Mouse (Mus musculus): ENCODE measurements around the gene E130114P18Rik. TPM values are rescaled to one million over a fixed set of nuclear protein-coding genes. Genes with fewer than 3 reads are reported as not detected.
A peak's percentile ranks its signal among the peaks of the same experiment; 100 is the strongest.

Gene E130114P18Rik
- polyA plus RNA-seq, 1 experiment from 2014 or later, result 2.7 TPM

GRCm38 (mm10) chr4:97587412-97588010 is 190.4 kb downstream of the E130114P18Rik start:
- 84% methylated on average over 9 of the region's 9 CpGs for WGBS
- Histone ChIP-seq H3K4me3 (no peak overlapping the region), H3K4me1 (peaks cover 18% of the 10 kb centered on the region), H3K27ac (replicated peaks) (no peak overlapping the region), H3K36me3 (no peaks in the 10 kb centered on the region), H3K9me3 (replicated peaks) (no peaks in the 10 kb centered on the region), H3K27me3 (ENCODE audit: low read depth, poor library complexity, severe bottlenecking) (no peaks in the 10 kb centered on the region)
- no peak for DNase-seq (ENCODE audit: low spot score)

- Histone ChIP-seq H3K9me3 (replicated peaks) (no peaks in the 10 kb centered on the region), H3K4me1 (peaks cover 32% of the 10 kb centered on the region), H3K27me3 (ENCODE audit: low read depth, poor library complexity, severe bottlenecking) (no peaks in the 10 kb centered on the region), H3K4me3 (no peak overlapping the region), H3K36me3 (no peaks in the 10 kb centered on the region), H3K27ac (replicated peaks) (no peak overlapping the region)
- DNase-seq (ENCODE audit: low spot score), result no peak
- WGBS, result 85% methylated on average over 7 of the region's 7 CpGs
Observed at GRCm38 (mm10) chr4:97585170-97585569, 192.7 kb downstream of the E130114P18Rik start.

GRCm38 (mm10) chr4:97584445-97585130 is 193.3 kb downstream of the E130114P18Rik start:
- Histone ChIP-seq H3K9me3 (replicated peaks) (no peaks in the 10 kb centered on the region), H3K36me3 (no peaks in the 10 kb centered on the region), H3K27ac (replicated peaks) (peak overlapping the region; percentile 49), H3K4me3 (no peak overlapping the region), H3K27me3 (ENCODE audit: low read depth, poor library complexity, severe bottlenecking) (no peaks in the 10 kb centered on the region), H3K4me1 (peaks cover 32% of the 10 kb centered on the region)
- no peak for DNase-seq (ENCODE audit: low spot score)
- 68% methylated on average over 9 of the region's 9 CpGs for WGBS

DNA sequence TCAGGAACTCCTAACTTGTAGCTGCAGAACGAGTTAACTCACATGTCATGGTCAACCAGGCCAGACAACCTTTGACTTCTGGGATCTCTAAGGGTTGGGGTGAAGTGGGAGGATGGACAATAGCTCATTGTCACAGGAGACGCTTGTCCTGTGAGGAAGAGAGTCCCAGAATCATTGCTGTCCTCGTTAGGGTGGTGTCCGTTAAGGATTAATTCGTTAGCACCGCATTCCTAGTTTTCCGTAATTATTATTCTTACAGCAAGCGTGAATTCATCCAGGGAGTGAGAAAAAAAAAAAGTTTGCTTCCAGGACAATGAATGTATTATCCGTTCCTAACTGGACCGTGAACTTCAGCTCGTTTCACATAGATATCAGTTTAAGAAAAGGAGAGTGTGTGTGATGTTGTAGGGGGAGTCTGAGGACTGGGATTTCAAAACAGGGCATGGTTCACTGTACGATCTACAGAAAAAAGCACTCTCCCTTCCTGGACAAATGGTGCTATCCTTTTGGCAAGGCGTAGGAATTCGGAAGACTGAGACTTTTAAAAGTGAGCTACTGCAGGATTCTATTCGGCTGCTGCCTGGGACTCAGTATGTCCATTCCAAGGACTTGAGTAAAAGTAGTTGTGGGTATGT is 195.0 kb downstream of the E130114P18Rik start:
- Histone ChIP-seq H3K27ac (replicated peaks) (peak overlapping the region; percentile 20; the same call in 1 of the 2 replicates), H3K27me3 (ENCODE audit: low read depth, poor library complexity, severe bottlenecking) (no peaks in the 10 kb centered on the region), H3K4me3 (peak overlapping the region; percentile 9; the same call in 1 of the 2 replicates), H3K36me3 (no peaks in the 10 kb centered on the region), H3K4me1 (peaks cover 32% of the 10 kb centered on the region), H3K9me3 (replicated peaks) (no peaks in the 10 kb centered on the region)
- WGBS, result 54% methylated on average over 15 of the region's 15 CpGs
- no peak for DNase-seq (ENCODE audit: low spot score)

- H3K9me3 ChIP-seq (replicated peaks), result no peaks in the 10 kb centered on the region
- H3K36me3 ChIP-seq, result no peaks in the 10 kb centered on the region
- peaks cover 32% of the 10 kb centered on the region for H3K4me1 ChIP-seq
- no peak overlapping the region for H3K4me3 ChIP-seq
- no peak overlapping the region for H3K27ac ChIP-seq (replicated peaks)
- H3K27me3 ChIP-seq (ENCODE audit: low read depth, poor library complexity, severe bottlenecking), result no peaks in the 10 kb centered on the region
- WGBS, result 76% methylated on average over 3 of the region's 3 CpGs
- no peak for DNase-seq (ENCODE audit: low spot score)
Observed at GRCm38 (mm10) chr4:97582064-97582415, 195.8 kb downstream of the E130114P18Rik start.

- WGBS, result 65% methylated on average over 12 of the region's 12 CpGs
- Histone ChIP-seq H3K36me3 (no peaks in the 10 kb centered on the region), H3K27me3 (ENCODE audit: low read depth, poor library complexity, severe bottlenecking) (no peaks in the 10 kb centered on the region), H3K9me3 (replicated peaks) (no peaks in the 10 kb centered on the region), H3K4me3 (no peak overlapping the region), H3K4me1 (peaks cover 32% of the 10 kb centered on the region), H3K27ac (replicated peaks) (no peak overlapping the region)
- DNase-seq (ENCODE audit: low spot score), result no peak
Observed at GRCm38 (mm10) chr4:97581314-97582063, 196.4 kb downstream of the E130114P18Rik start.

DNA sequence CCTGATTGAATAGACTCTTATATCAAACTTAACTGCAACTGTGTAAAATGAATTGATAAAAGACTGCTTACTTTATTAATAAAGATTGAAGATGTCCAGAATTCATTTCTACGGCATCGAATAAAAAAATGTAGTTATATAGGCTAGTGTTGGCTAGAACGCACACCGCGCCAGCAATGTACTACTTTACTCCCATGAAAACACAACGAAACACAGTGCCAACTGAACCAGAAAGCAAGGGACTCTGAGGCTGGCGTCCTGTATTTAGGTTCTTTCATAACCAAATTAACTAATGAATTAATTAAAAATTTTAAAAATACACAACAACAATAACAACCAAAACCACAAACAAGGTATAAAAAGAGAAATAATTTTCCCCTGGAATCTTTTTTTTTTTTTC is 197.0 kb downstream of the E130114P18Rik start:
- H3K36me3 ChIP-seq, result no peaks in the 10 kb centered on the region
- no peak for DNase-seq (ENCODE audit: low spot score)
- 84% methylated on average over 7 of the region's 7 CpGs for WGBS
- H3K27me3 ChIP-seq (ENCODE audit: low read depth, poor library complexity, severe bottlenecking), result no peaks in the 10 kb centered on the region
- H3K9me3 ChIP-seq (replicated peaks), result no peaks in the 10 kb centered on the region
- no peak overlapping the region for H3K27ac ChIP-seq (replicated peaks)
- H3K4me1 ChIP-seq, result peaks cover 32% of the 10 kb centered on the region
- H3K4me3 ChIP-seq, result no peak overlapping the region

DNA sequence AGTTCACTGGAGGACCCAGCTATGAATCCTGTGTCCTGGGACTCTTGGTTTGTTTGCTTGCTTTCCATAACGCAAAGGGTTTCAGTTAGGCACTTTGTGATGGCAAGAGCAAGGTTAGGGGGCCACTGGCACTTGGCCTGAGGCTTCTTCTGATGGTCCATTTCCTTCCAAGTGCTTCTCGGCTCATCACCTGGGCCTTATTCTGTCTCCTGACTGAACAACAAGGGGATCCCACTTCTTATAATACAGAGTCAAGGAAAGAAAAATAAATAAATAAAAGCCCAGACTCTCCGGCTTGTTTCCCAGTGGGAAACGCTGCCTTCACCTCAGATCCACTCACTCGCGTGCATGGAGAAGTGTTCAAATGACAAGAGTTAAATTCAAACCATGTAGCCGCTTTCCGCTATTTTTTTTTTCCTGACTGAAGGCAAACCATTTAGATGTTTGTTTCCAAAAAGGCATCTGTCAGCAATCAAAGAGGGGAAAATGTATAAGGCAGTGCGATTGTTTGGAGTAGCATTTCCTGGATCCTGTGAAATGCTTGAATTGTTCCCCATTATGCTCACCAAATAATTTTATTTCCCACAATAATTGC is 199.2 kb downstream of the E130114P18Rik start:
- WGBS, result 81% methylated on average over 9 of the region's 9 CpGs
- no peaks in the 10 kb centered on the region for H3K27me3 ChIP-seq (ENCODE audit: low read depth, poor library complexity, severe bottlenecking)
- no peaks in the 10 kb centered on the region for H3K36me3 ChIP-seq
- H3K27ac ChIP-seq (replicated peaks), result no peak overlapping the region
- no peak overlapping the region for H3K4me3 ChIP-seq
- DNase-seq (ENCODE audit: low spot score), result no peak
- H3K4me1 ChIP-seq, result peaks cover 26% of the 10 kb centered on the region
- H3K9me3 ChIP-seq (replicated peaks), result no peaks in the 10 kb centered on the region

DNA sequence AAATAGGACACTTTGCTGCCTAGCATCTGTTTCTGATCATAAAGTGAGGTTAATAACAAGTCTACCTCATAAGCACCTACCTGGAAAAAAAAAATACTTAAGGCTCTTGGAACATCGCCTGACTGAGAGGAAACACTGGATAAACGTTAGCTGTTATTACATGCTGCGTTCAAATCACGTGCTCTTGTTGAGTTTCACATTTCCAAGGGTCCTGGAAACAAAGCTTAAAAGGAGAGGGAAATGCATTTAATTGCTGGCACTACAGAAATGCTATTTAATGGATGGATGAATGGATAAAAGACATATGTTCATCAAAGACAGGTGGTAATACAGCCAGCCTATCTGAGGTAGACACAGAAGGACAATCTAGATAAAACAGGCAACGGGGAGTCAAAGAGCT is 200.4 kb downstream of the E130114P18Rik start:
- 79% methylated on average over 5 of the region's 5 CpGs for WGBS

GRCm38 (mm10) chr4:97575447-97575846 is 202.4 kb downstream of the E130114P18Rik start:
- WGBS, result 62% methylated on average over 5 of the region's 5 CpGs
- Histone ChIP-seq H3K4me1 (no peaks in the 10 kb centered on the region), H3K27ac (replicated peaks) (no peak overlapping the region), H3K27me3 (ENCODE audit: low read depth, poor library complexity, severe bottlenecking) (no peaks in the 10 kb centered on the region), H3K9me3 (replicated peaks) (no peaks in the 10 kb centered on the region), H3K4me3 (no peak overlapping the region), H3K36me3 (no peaks in the 10 kb centered on the region)
- peak; percentile 19 for DNase-seq (ENCODE audit: low spot score)

More for the DNA sequence above, 200.4 kb downstream of the E130114P18Rik start:
- H3K9me3 ChIP-seq (replicated peaks), result no peaks in the 10 kb centered on the region
- DNase-seq (ENCODE audit: low spot score), result no peak
- no peak overlapping the region for H3K4me3 ChIP-seq
- no peaks in the 10 kb centered on the region for H3K36me3 ChIP-seq
- peaks cover 14% of the 10 kb centered on the region for H3K4me1 ChIP-seq
- no peak overlapping the region for H3K27ac ChIP-seq (replicated peaks)
- no peaks in the 10 kb centered on the region for H3K27me3 ChIP-seq (ENCODE audit: low read depth, poor library complexity, severe bottlenecking)

DNA sequence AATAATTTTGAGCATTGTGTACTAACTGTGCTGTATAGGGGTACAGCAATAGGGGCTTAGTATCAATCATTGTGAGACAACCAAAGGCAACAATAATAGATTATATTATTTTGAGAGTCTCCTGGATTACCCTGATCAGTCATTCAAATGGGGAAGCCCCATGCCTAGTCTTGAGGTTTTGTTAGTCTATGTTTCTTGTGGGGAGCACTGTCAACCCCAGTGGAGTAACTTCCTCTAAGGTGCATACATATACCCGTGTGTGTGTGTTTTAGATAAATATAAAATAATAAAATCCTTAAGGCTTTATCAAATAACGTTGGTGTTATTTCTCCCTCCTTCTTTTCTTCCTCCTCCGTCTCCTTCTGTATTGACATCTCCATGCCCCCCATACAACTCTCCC is 208.6 kb downstream of the E130114P18Rik start:
- H3K27me3 ChIP-seq (ENCODE audit: low read depth, poor library complexity, severe bottlenecking), result no peaks in the 10 kb centered on the region
- no peaks in the 10 kb centered on the region for H3K9me3 ChIP-seq (replicated peaks)
- no peaks in the 10 kb centered on the region for H3K36me3 ChIP-seq
- DNase-seq (ENCODE audit: low spot score), result no peak
- no peaks in the 10 kb centered on the region for H3K4me1 ChIP-seq
- H3K27ac ChIP-seq (replicated peaks), result no peak overlapping the region
- 79% methylated on average over 3 of the region's 3 CpGs for WGBS
- no peak overlapping the region for H3K4me3 ChIP-seq

DNA sequence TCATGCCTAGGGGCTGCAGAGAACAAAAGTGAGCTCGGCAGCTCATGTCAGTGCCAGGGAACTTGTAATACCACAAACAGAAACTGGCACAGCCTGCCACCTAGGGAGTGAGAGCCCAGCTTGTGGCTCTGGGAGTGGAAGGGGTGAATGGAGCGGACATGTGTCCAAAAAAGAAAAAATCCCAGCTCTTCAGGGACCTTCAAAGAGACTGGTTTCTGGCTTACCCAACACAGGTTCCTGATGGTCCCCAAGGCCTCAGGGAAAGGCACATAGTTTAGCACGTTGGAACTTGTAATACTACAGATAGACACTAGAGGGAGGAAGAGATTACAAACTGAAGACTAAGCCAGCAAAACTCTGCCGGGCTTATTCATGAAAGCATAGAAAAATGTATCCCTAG is 213.2 kb downstream of the E130114P18Rik start:
- Histone ChIP-seq H3K36me3 (no peaks in the 10 kb centered on the region), H3K9me3 (replicated peaks) (no peaks in the 10 kb centered on the region), H3K27ac (replicated peaks) (no peak overlapping the region), H3K4me1 (no peaks in the 10 kb centered on the region), H3K27me3 (ENCODE audit: low read depth, poor library complexity, severe bottlenecking) (no peaks in the 10 kb centered on the region), H3K4me3 (no peak overlapping the region)
- no peak for DNase-seq (ENCODE audit: low spot score)
- 36% methylated on average over 4 of the region's 4 CpGs for WGBS

All from midbrain, embryonic 10.5 days (tissue).